Mouse (Mus musculus) ES-E14 (cell line): Measurements from ENCODE around the gene Pthlh. TPM values are rescaled to one million over a fixed set of nuclear protein-coding genes. Genes with fewer than 3 reads are reported as not detected.
A peak's percentile ranks its signal among the peaks of the same experiment; 100 is the strongest.

Experiments used
- DNase-seq: peaks from one replicate; pipeline ENCODE4 v3.0.0-alpha.2; 2013; ENCODE audit warnings: low read depth, low spot score
- H3K27ac ChIP-seq: 2 replicates; pipeline ENCODE4 v1.5.1; 2012; ENCODE audit warnings: low read depth, mild to moderate bottlenecking, low read length, moderate library complexity, mixed read lengths; ENCODE audit not compliant: poor library complexity, insufficient read depth, severe bottlenecking
- H3K36me3 ChIP-seq: 2 replicates; pipeline ENCODE4 v1.6.1; 2012; ENCODE audit warnings: mild to moderate bottlenecking, low read length, moderate library complexity, mixed read lengths; ENCODE audit not compliant: control insufficient read depth, poor library complexity, insufficient read depth, severe bottlenecking
- H3K4me1 ChIP-seq, 2 experiments: fragments of 150-350 bp in 1 of 2; sonication (generic) in 1 of 2; 2 replicates each; pipeline ENCODE4 v1.6.1; 2012; ENCODE audit warnings: low read length in 2 of 2, mild to moderate bottlenecking in 1 of 2, mixed read lengths in 1 of 2; ENCODE audit not compliant: control insufficient read depth in 2 of 2, insufficient read depth in 2 of 2, poor library complexity in 1 of 2
- H3K4me3 ChIP-seq, 2 experiments: fragments of 150-350 bp in 1 of 2; sonication (generic) in 1 of 2; 2 replicates each; pipeline ENCODE4 v1.5.1; 2012; ENCODE audit warnings: low read length in 2 of 2, low read depth in 1 of 2, mild to moderate bottlenecking in 1 of 2, mixed read lengths in 1 of 2; ENCODE audit not compliant: insufficient read depth in 1 of 2, poor library complexity in 1 of 2, severe bottlenecking in 1 of 2
- H3K9ac ChIP-seq: 2 replicates; pipeline ENCODE4 v1.6.1; 2012; ENCODE audit warnings: low read depth, mild to moderate bottlenecking, low read length, mixed read lengths; ENCODE audit not compliant: poor library complexity, insufficient read depth, severe bottlenecking
- H3K9me3 ChIP-seq: fragments of 150-350 bp; sonication (generic); 2 replicates; pipeline ENCODE4 v1.6.1; 2012; ENCODE audit warnings: low read depth, mild to moderate bottlenecking, low read length; ENCODE audit not compliant: control insufficient read depth, insufficient read depth
- CHD2 ChIP-seq: IDR thresholded peaks from 2 replicates; pipeline ENCODE4 v1.6.1; 2014; ENCODE audit warnings: mild to moderate bottlenecking, low read depth, low read length, inconsistent platforms
- HCFC1 ChIP-seq: IDR thresholded peaks from 2 replicates; pipeline ENCODE4 v1.6.1; 2012; ENCODE audit warnings: low read length, inconsistent platforms, borderline replicate concordance; ENCODE audit not compliant: insufficient read depth
- MAFK ChIP-seq: IDR thresholded peaks from 2 replicates; pipeline ENCODE4 v1.6.1; 2014; ENCODE audit warnings: mild to moderate bottlenecking, low read depth, low read length, inconsistent platforms; ENCODE audit not compliant: insufficient read depth
- ZC3H11A ChIP-seq: IDR thresholded peaks from 2 replicates; pipeline ENCODE4 v1.6.1; 2012; ENCODE audit warnings: low read depth, mild to moderate bottlenecking, inconsistent platforms, low read length, borderline replicate concordance
- ZNF384 ChIP-seq: IDR thresholded peaks from 2 replicates; pipeline ENCODE4 v1.6.1; 2012; ENCODE audit warnings: low read depth, low read length, inconsistent platforms
- in situ Hi-C, 2 experiments: fragments of 600-800 bp; cut with MboI; formaldehyde crosslinking; loops; one replicate each; pipeline ENCODE4 v1.15.1; 2025; ENCODE audit warnings: low sequenced_read_pairs in 2 of 2, inconsistent platforms in 1 of 2; ENCODE audit not compliant: unreplicated experiment in 2 of 2
- total RNA-seq: library from RNA; depleted of rRNA; stranded (reverse); fragments of 300-350 nt; gene quantifications from 2 replicates; pipeline ENCODE4 v1.2.3, GENCODE M21; 2012

The Pthlh gene
- total RNA-seq, 1 experiment: not detected

GRCm38 (mm10) chr6:147241541-147241940 lies 22.4 kb downstream of the Pthlh start:
- no peak overlapping the region for H3K4me3 ChIP-seq
- no peak overlapping the region for H3K9ac ChIP-seq
- TF ChIP-seq MAFK (no peak), ZC3H11A (no peak), ZNF384 (no peak), CHD2 (no peak), HCFC1 (no peak)
- H3K36me3 ChIP-seq: no peaks in the 10 kb centered on the region
- in situ Hi-C loops: no loop called here
- no peak overlapping the region for H3K27ac ChIP-seq
- no peak for DNase-seq
- no peaks in the 10 kb centered on the region for H3K4me1 ChIP-seq
- no peaks in the 10 kb centered on the region for H3K9me3 ChIP-seq

DNA sequence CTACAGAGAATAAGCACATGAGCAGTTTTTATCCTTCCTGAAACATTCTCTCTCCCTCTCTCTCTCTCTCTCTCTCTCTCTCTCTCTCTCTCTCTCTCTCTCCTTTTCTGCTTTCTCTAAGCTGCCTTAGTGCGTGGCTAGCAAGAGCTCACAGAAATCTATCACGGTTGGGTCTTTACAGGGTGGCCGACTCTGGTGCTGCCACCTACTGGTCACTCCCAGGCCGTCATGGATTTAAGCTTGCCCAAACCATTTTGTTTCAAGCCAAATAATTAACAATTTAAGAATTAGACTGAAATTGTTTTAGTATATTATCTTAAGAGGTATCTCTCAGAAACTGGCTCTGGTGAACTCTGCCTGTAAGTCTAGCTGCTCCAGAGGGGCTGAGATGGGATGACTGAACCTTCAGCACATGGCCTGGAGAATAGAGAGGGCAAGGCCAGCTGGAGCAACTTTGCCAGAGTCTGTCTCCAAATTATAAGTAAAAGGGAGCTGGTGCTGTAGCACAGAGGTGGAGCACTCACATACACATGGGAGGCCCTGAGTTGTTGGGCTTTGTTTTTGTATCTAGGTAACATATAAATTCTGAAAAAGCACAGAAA lies 23.7 kb downstream of the Pthlh start:
- Histone ChIP-seq H3K9me3 (no peaks in the 10 kb centered on the region), H3K9ac (no peak overlapping the region), H3K27ac (no peak overlapping the region), H3K4me1 (no peaks in the 10 kb centered on the region), H3K36me3 (no peaks in the 10 kb centered on the region), H3K4me3 (no peak overlapping the region)
- in situ Hi-C loops: no loop called here
- DNase-seq: peak; percentile 34
- peak; percentile 65; the same call in 1 of the 2 replicates for TF ChIP-seq ZC3H11A
- no peak for TF ChIP-seq MAFK

DNA sequence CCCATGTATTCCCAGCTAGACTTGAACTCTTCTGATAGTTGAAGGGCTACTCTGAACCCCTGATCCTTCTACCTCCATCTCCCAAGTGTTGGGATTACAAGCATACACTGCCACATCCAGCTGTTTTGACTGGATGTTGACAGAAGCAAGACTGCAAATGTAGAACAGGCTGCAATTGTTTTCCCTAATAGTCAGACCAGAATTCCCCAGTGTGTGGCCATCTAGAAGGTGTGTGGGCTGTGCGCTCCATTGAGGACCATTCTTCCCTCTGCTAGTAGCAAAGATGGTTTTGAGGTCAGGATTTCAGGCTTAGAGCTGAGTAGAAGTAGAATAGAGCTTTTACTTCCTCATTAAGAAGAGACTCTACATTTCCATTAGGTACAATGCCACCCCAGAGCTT lies 37.3 kb downstream of the Pthlh start:
- Histone ChIP-seq H3K4me1 (no peaks in the 10 kb centered on the region), H3K9ac (no peak overlapping the region), H3K27ac (no peak overlapping the region), H3K4me3 (no peak overlapping the region), H3K9me3 (no peaks in the 10 kb centered on the region), H3K36me3 (no peaks in the 10 kb centered on the region)
- in situ Hi-C loops: no loop called here
- DNase-seq: no peak
- TF ChIP-seq ZNF384 (no peak), CHD2 (no peak), MAFK (no peak), ZC3H11A (no peak), HCFC1 (no peak)

GRCm38 (mm10) chr6:147219099-147219498 lies 44.9 kb downstream of the Pthlh start:
- H3K9ac ChIP-seq: no peak overlapping the region
- TF ChIP-seq ZC3H11A: no peak
- TF ChIP-seq MAFK: no peak
- TF ChIP-seq CHD2: no peak
- no peak for TF ChIP-seq HCFC1
- TF ChIP-seq ZNF384: no peak
- H3K4me1 ChIP-seq: no peaks in the 10 kb centered on the region
- DNase-seq: no peak
- no peak overlapping the region for H3K27ac ChIP-seq
- H3K36me3 ChIP-seq: no peaks in the 10 kb centered on the region
- H3K4me3 ChIP-seq: no peak overlapping the region
- H3K9me3 ChIP-seq: no peaks in the 10 kb centered on the region
- in situ Hi-C loops: no loop called here

DNA sequence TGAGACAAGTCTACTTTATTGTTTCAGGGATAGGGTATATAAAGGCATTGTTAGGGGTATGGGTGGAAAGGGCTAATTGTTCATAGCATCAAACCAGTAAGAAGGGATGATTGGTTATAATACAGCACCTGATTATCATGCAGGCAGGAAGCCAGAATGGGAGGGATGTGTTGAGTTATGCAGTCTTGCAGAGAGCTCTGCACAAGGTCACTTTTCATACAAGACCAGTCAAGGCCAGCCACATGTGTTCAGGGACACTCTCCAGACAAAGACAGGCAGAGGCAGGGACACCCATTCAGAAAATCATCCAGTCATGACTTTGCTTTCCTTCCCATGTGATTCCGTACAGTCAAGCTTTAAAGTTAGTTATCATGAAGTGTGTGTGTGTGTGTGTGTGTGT lies 47.8 kb downstream of the Pthlh start:
- TF ChIP-seq ZC3H11A: no peak
- no peak for TF ChIP-seq ZNF384
- no peak for TF ChIP-seq HCFC1
- TF ChIP-seq MAFK: no peak
- in situ Hi-C loops: no loop called here
- Histone ChIP-seq H3K27ac (no peak overlapping the region), H3K4me3 (no peak overlapping the region), H3K9me3 (no peaks in the 10 kb centered on the region), H3K4me1 (no peaks in the 10 kb centered on the region), H3K36me3 (no peaks in the 10 kb centered on the region), H3K9ac (no peak overlapping the region)
- no peak for DNase-seq
